Comparison of ENCODE assay signal across 9 mouse cellular contexts in genomic region chr15:82378261-82379180, GRCm38 (mm10). TPM values are rescaled to one million over a fixed set of nuclear protein-coding genes. Genes with fewer than 3 reads are reported as not detected.
DNase-seq lines count a peak whose midpoint lies in the region; ATAC-seq and TF ChIP-seq lines count a peak whose summit lies in the region.
"Had no signal": no experiment of that assay in that cellular context is flagged by ENCODE, and none has a peak within 500 bp of the region (broad histone marks: within the 10 kb centered on the region; RNA-seq: fewer than 3 reads in every experiment).

No protein-coding gene starts in this region.

- ATAC-seq in hindbrain, postnatal 0 days, result 0 out of 2 replicates have a peak, but pooled peaks have one; percentile 52
- ATAC-seq in hindbrain, embryonic 14.5 days (ENCODE audit: low FRiP score), result no peak
- ATAC-seq in kidney, postnatal 0 days (replicated peaks; ENCODE audit: low FRiP score, low read depth), result no peak

- H3K27ac ChIP-seq in hindbrain, postnatal 0 days, result peak overlapping the region; percentile 69
- no peak overlapping the region for H3K27ac ChIP-seq in hindbrain, embryonic 14.5 days
- peak overlapping the region; percentile 99 for H3K27ac ChIP-seq in heart, adult 2 months
- H3K27ac ChIP-seq in kidney, postnatal 0 days, result peak overlapping the region; percentile 93

- peak; percentile 36 for DNase-seq in hindbrain, postnatal 0 days (ENCODE audit: low spot score)
- DNase-seq in hindbrain, embryonic 14.5 days (ENCODE audit: low spot score), result no peak
- DNase-seq in heart, adult 2 months, result peak; percentile 33 to 54
- peak; percentile 74 for DNase-seq in kidney, postnatal 0 days (ENCODE audit: low spot score)
- DNase-seq in lung, postnatal 36 days, result peak; percentile 48
- no peak for DNase-seq in left cerebral cortex, adult 8-10 months (ENCODE audit: low spot score in 2 of 2)
- no peak for DNase-seq in ovary, postnatal 10 days (ENCODE audit: low spot score)
- DNase-seq in gastrocnemius, postnatal 10 days, result no peak

- TF ChIP-seq CTCF in hindbrain, postnatal 0 days (IDR thresholded peaks at IDR 0.05; ENCODE audit: low read depth), result no peak
- no peak for TF ChIP-seq CTCF in heart, adult 2 months (IDR thresholded peaks at IDR 0.05)
- TF ChIP-seq CTCF in kidney, postnatal 0 days (IDR thresholded peaks at IDR 0.05; ENCODE audit: low read depth), result no peak

- TF ChIP-seq EP300 in heart, adult 2 months (IDR thresholded peaks at IDR 0.05; ENCODE audit: insufficient read depth, low read depth, low read length), result no peak

- H3K4me1 ChIP-seq in hindbrain, postnatal 0 days (ENCODE audit: insufficient read depth, low read length), result peaks cover 3% of the 10 kb centered on the region; the same call in 1 of the 2 replicates
- 0 out of 2 replicates have a peak, but pooled peaks cover 4% of the 10 kb centered on the region for H3K4me1 ChIP-seq in hindbrain, embryonic 14.5 days (replicated peaks; ENCODE audit: control insufficient read depth, insufficient read depth, low read length)
- H3K4me1 ChIP-seq in heart, adult 2 months (ENCODE audit: control insufficient read depth, insufficient read depth, low read length), result peaks cover 20% of the 10 kb centered on the region
- peaks cover 12% of the 10 kb centered on the region for H3K4me1 ChIP-seq in kidney, postnatal 0 days (replicated peaks; ENCODE audit: insufficient read depth, low read length)

- no peak overlapping the region for H3K9ac ChIP-seq in hindbrain, postnatal 0 days (replicated peaks; ENCODE audit: low read length)
- no peak overlapping the region for H3K9ac ChIP-seq in hindbrain, embryonic 14.5 days
- peak overlapping the region; percentile 34 for H3K9ac ChIP-seq in heart, adult 2 months (ENCODE audit: low read depth, low read length)
- peak overlapping the region; percentile 71; the same call in 1 of the 2 replicates for H3K9ac ChIP-seq in kidney, postnatal 0 days (ENCODE audit: low read depth, low read length)

- H3K9me3 ChIP-seq in hindbrain, postnatal 0 days (ENCODE audit: low read length), result no peaks in the 10 kb centered on the region
- H3K9me3 ChIP-seq in hindbrain, embryonic 14.5 days (ENCODE audit: control insufficient read depth, low read length), result no peaks in the 10 kb centered on the region
- no peaks in the 10 kb centered on the region for H3K9me3 ChIP-seq in kidney, postnatal 0 days (replicated peaks; ENCODE audit: low read length)

- 40% methylated on average over 15 of the region's 15 CpGs for WGBS in hindbrain, postnatal 0 days
- WGBS in hindbrain, embryonic 14.5 days, result 44% methylated on average over 15 of the region's 15 CpGs
- 46% methylated on average over 15 of the region's 15 CpGs for WGBS in heart, adult 2 months
- WGBS in kidney, postnatal 0 days, result 37% methylated on average over 15 of the region's 15 CpGs

- no peaks in the 10 kb centered on the region for H3K36me3 ChIP-seq in hindbrain, postnatal 0 days (ENCODE audit: insufficient read depth, low read length)
- no peaks in the 10 kb centered on the region for H3K36me3 ChIP-seq in hindbrain, embryonic 14.5 days (replicated peaks; ENCODE audit: control insufficient read depth, insufficient read depth)
- peaks cover 3% of the 10 kb centered on the region for H3K36me3 ChIP-seq in heart, adult 2 months (ENCODE audit: control insufficient read depth, insufficient read depth, low read length)
- peaks cover 4% of the 10 kb centered on the region; the same call in 1 of the 2 replicates for H3K36me3 ChIP-seq in kidney, postnatal 0 days (ENCODE audit: insufficient read depth, low read length)

- H3K4me2 ChIP-seq in hindbrain, postnatal 0 days (ENCODE audit: low read depth, low read length), result no peak overlapping the region
- H3K4me2 ChIP-seq in hindbrain, embryonic 14.5 days (replicated peaks), result no peak overlapping the region
- peak overlapping the region; percentile 75 for H3K4me2 ChIP-seq in kidney, postnatal 0 days (ENCODE audit: low read length)

- no peak for TF ChIP-seq POLR2A in heart, adult 2 months (IDR thresholded peaks at IDR 0.05; ENCODE audit: insufficient read depth, low read depth, low read length)

- no peaks in the 10 kb centered on the region for H3K27me3 ChIP-seq in hindbrain, postnatal 0 days (ENCODE audit: insufficient read depth, low read length)
- no peaks in the 10 kb centered on the region for H3K27me3 ChIP-seq in hindbrain, embryonic 14.5 days (ENCODE audit: control insufficient read depth, insufficient read depth, low read length)
- no peaks in the 10 kb centered on the region for H3K27me3 ChIP-seq in heart, adult 2 months (ENCODE audit: control insufficient read depth, insufficient read depth, low read length)
- H3K27me3 ChIP-seq in kidney, postnatal 0 days (ENCODE audit: insufficient read depth, low read length), result no peaks in the 10 kb centered on the region

- intact Hi-C loops in heart, adult 2 months (cut with DNase I), result no loop called here

- no peak overlapping the region for H3K4me3 ChIP-seq in hindbrain, postnatal 0 days (ENCODE audit: low read length)
- no peak overlapping the region for H3K4me3 ChIP-seq in hindbrain, embryonic 14.5 days (replicated peaks; ENCODE audit: low read length)
- peak overlapping the region; percentile 60 for H3K4me3 ChIP-seq in heart, adult 2 months
- H3K4me3 ChIP-seq in kidney, postnatal 0 days (replicated peaks; ENCODE audit: low read depth, low read length), result peak overlapping the region; percentile 54

- no peaks in the 10 kb centered on the region for H3K79me2 ChIP-seq in heart, adult 2 months (replicated peaks; ENCODE audit: control insufficient read depth, insufficient read depth, low read length)

RNA-seq across cellular contexts. Expression of gene Cyp2d22, which starts 1.5 kb away (rescaled TPM):
- total RNA-seq in hindbrain, postnatal 0 days (2014; rRNA removed), result 3.6 and 6.1 TPM in 2 replicates
- 3.7 and 5.1 TPM in 2 replicates for polyA plus RNA-seq in hindbrain, postnatal 0 days (2015; fragmentation: Nextera tagmentation; extraction: Ambion mirVana)
- 2.3 and 2.5 TPM in 2 replicates for polyA plus RNA-seq in hindbrain, embryonic 14.5 days (2014; fragmentation: Nextera tagmentation; extraction: Ambion mirVana)
- 10 to 100 TPM; 25.5 to 27.0 TPM for total RNA-seq in heart, adult 2 months (2021)
- 44.0 and 48.4 TPM in 2 replicates for polyA plus RNA-seq in heart, adult 2 months (2012; rRNA removed)
- 12.8 and 16.7 TPM in 2 replicates for polyA plus RNA-seq in kidney, postnatal 0 days (2015; fragmentation: Nextera tagmentation; extraction: Ambion mirVana)
- total RNA-seq in left cerebral cortex, adult 8-10 months (2022), result 10 to 100 TPM; 39.7 to 44.8 (median 40.7) TPM
- total RNA-seq in gastrocnemius, postnatal 10 days (2021), result 10 to 100 TPM; 10.8 to 14.5 TPM

RNA-seq across cellular contexts. Expression of gene Cyp2d11, which starts 15.3 kb away (rescaled TPM):
- total RNA-seq in hindbrain, postnatal 0 days (2014; rRNA removed), result not detected in 2 replicates
- polyA plus RNA-seq in hindbrain, postnatal 0 days (2015; fragmentation: Nextera tagmentation; extraction: Ambion mirVana), result not detected in 2 replicates
- not detected in 2 replicates for polyA plus RNA-seq in hindbrain, embryonic 14.5 days (2014; fragmentation: Nextera tagmentation; extraction: Ambion mirVana)
- total RNA-seq in heart, adult 2 months (2021), result under 1 TPM in 1 of 2 experiments, not detected in 1; 0.18 TPM
- polyA plus RNA-seq in heart, adult 2 months (2012; rRNA removed), result not detected in 2 replicates
- polyA plus RNA-seq in kidney, postnatal 0 days (2015; fragmentation: Nextera tagmentation; extraction: Ambion mirVana), result not detected in 2 replicates
- total RNA-seq in left cerebral cortex, adult 8-10 months (2022), result under 1 TPM in 2 of 4 experiments, not detected in 2; 0.30 to 0.33 TPM
- not detected for total RNA-seq in gastrocnemius, postnatal 10 days (2021)
- total RNA-seq: layer of hippocampus, postnatal 10 days had no signal

RNA-seq across cellular contexts. Expression of gene Ndufa6, which starts 24.4 kb away (rescaled TPM):
- 194 and 224 TPM in 2 replicates for total RNA-seq in hindbrain, postnatal 0 days (2014; rRNA removed)
- polyA plus RNA-seq in hindbrain, postnatal 0 days (2015; fragmentation: Nextera tagmentation; extraction: Ambion mirVana), result 511 and 516 TPM in 2 replicates
- polyA plus RNA-seq in hindbrain, embryonic 14.5 days (2014; fragmentation: Nextera tagmentation; extraction: Ambion mirVana), result 383 and 445 TPM in 2 replicates
- total RNA-seq in heart, adult 2 months (2021), result 100 to 1,000 TPM; 659 to 775 TPM
- 609 and 726 TPM in 2 replicates for polyA plus RNA-seq in heart, adult 2 months (2012; rRNA removed)
- polyA plus RNA-seq in kidney, postnatal 0 days (2015; fragmentation: Nextera tagmentation; extraction: Ambion mirVana), result 793 and 923 TPM in 2 replicates
- 100 to 1,000 TPM; 170 to 203 (median 184) TPM for total RNA-seq in left cerebral cortex, adult 8-10 months (2022)
- total RNA-seq in gastrocnemius, postnatal 10 days (2021), result 100 to 1,000 TPM; 362 to 411 TPM

RNA-seq across cellular contexts. Expression of gene Cyp2d10, which starts 28.5 kb away (rescaled TPM):
- not detected in 2 replicates for total RNA-seq in hindbrain, postnatal 0 days (2014; rRNA removed)
- polyA plus RNA-seq in hindbrain, postnatal 0 days (2015; fragmentation: Nextera tagmentation; extraction: Ambion mirVana), result not detected in 2 replicates
- not detected in 2 replicates for polyA plus RNA-seq in hindbrain, embryonic 14.5 days (2014; fragmentation: Nextera tagmentation; extraction: Ambion mirVana)
- under 1 TPM; 0.26 to 0.34 TPM for total RNA-seq in heart, adult 2 months (2021)
- polyA plus RNA-seq in heart, adult 2 months (2012; rRNA removed), result 0.08 and 0.38 TPM in 2 replicates
- polyA plus RNA-seq in kidney, postnatal 0 days (2015; fragmentation: Nextera tagmentation; extraction: Ambion mirVana), result 0.12 TPM in 1 of 2 replicates, not detected in the other
- total RNA-seq in left cerebral cortex, adult 8-10 months (2022), result under 1 TPM in 2 of 4 experiments, not detected in 2; 0.34 to 0.42 TPM
- under 1 TPM in 1 of 2 experiments, not detected in 1; 0.29 TPM for total RNA-seq in gastrocnemius, postnatal 10 days (2021)

RNA-seq across cellular contexts. Expression of gene Smdt1, which starts 39.8 kb away (rescaled TPM):
- total RNA-seq in hindbrain, postnatal 0 days (2014; rRNA removed), result 288 and 293 TPM in 2 replicates
- 392 and 401 TPM in 2 replicates for polyA plus RNA-seq in hindbrain, postnatal 0 days (2015; fragmentation: Nextera tagmentation; extraction: Ambion mirVana)
- 349 and 367 TPM in 2 replicates for polyA plus RNA-seq in hindbrain, embryonic 14.5 days (2014; fragmentation: Nextera tagmentation; extraction: Ambion mirVana)
- total RNA-seq in heart, adult 2 months (2021), result 100 to 1,000 TPM; 183 to 202 TPM
- polyA plus RNA-seq in heart, adult 2 months (2012; rRNA removed), result 231 and 248 TPM in 2 replicates
- 375 and 378 TPM in 2 replicates for polyA plus RNA-seq in kidney, postnatal 0 days (2015; fragmentation: Nextera tagmentation; extraction: Ambion mirVana)
- total RNA-seq in left cerebral cortex, adult 8-10 months (2022), result 100 to 1,000 TPM; 143 to 154 (median 149) TPM
- total RNA-seq in gastrocnemius, postnatal 10 days (2021), result 100 to 1,000 TPM; 143 to 156 TPM

Comparison
In these comparisons a context has a peak if more than half of its experiments do, and no peak if none do; other contexts are left out.
1. DNase-seq: peak in hindbrain, postnatal 0 days (single experiment), heart, adult 2 months (2 of 2), kidney, postnatal 0 days (single experiment) and lung, postnatal 36 days (single experiment); none in hindbrain, embryonic 14.5 days (single experiment), left cerebral cortex, adult 8-10 months (0 of 2), ovary, postnatal 10 days (single experiment) and gastrocnemius, postnatal 10 days (single experiment).
2. H3K4me3 ChIP-seq: peak in heart, adult 2 months (single experiment) and kidney, postnatal 0 days (single experiment); none in hindbrain, postnatal 0 days (single experiment) and hindbrain, embryonic 14.5 days (single experiment).
3. H3K9ac ChIP-seq: peak in heart, adult 2 months (single experiment) and kidney, postnatal 0 days (single experiment); none in hindbrain, postnatal 0 days (single experiment) and hindbrain, embryonic 14.5 days (single experiment).